Mouse (Mus musculus) MEL (cell line): ENCODE data around the gene Mrm1. TPM values are rescaled to one million over a fixed set of nuclear protein-coding genes. Genes with fewer than 3 reads are reported as not detected.

Experiments used
- DNase-seq: peaks from one replicate; pipeline ENCODE4 v3.0.0; 2011; ENCODE audit warnings: low read depth, low spot score
- H3K27ac ChIP-seq: 2 replicates; pipeline ENCODE4 v1.5.1; 2012; ENCODE audit warnings: low read depth, mild to moderate bottlenecking, control low read depth, low read length, moderate library complexity; ENCODE audit not compliant: control insufficient read depth
- H3K27me3 ChIP-seq, 2 experiments: fragments of 150-350 bp in 1 of 2; sonication (generic) in 1 of 2; 2 replicates each; pipeline ENCODE4 v1.6.1; 2012; ENCODE audit warnings: low read length in 2 of 2, mild to moderate bottlenecking in 2 of 2, improper control_type of control experiment in 1 of 2, moderate library complexity in 1 of 2; ENCODE audit not compliant: insufficient read depth in 2 of 2, control insufficient read depth in 1 of 2
- H3K36me3 ChIP-seq, 2 experiments: 2 replicates each; pipeline ENCODE4 v1.6.1; 2012 to 2014; ENCODE audit warnings: low read length in 2 of 2, improper control_type of control experiment in 1 of 2, inconsistent platforms in 1 of 2, mild to moderate bottlenecking in 1 of 2; ENCODE audit not compliant: insufficient read depth in 2 of 2, control insufficient read depth in 1 of 2
- H3K4me1 ChIP-seq, 2 experiments: fragments of 150-350 bp in 1 of 2; sonication (generic) in 1 of 2; 2 replicates each; pipeline ENCODE4 v1.6.1; 2012; ENCODE audit warnings: low read length in 2 of 2, improper control_type of control experiment in 1 of 2, mild to moderate bottlenecking in 1 of 2; ENCODE audit not compliant: insufficient read depth in 2 of 2, control insufficient read depth in 1 of 2
- H3K4me3 ChIP-seq, 2 experiments: fragments of 150-350 bp in 1 of 2; sonication (generic) in 1 of 2; 2 replicates each; pipeline ENCODE4 v1.5.1; 2012; ENCODE audit warnings: low read depth in 2 of 2, low read length in 2 of 2, mild to moderate bottlenecking in 2 of 2, moderate library complexity in 2 of 2, control low read depth in 1 of 2, improper control_type of control experiment in 1 of 2; ENCODE audit not compliant: control insufficient read depth in 1 of 2, insufficient read depth in 1 of 2
- H3K79me2 ChIP-seq: 2 replicates; pipeline ENCODE4 v1.6.1; 2012; ENCODE audit warnings: mild to moderate bottlenecking, low read length, moderate library complexity; ENCODE audit not compliant: control insufficient read depth, poor library complexity, insufficient read depth
- H3K9ac ChIP-seq: 2 replicates; pipeline ENCODE4 v1.6.1; 2012; ENCODE audit warnings: low read depth, mild to moderate bottlenecking, control low read depth, low read length, moderate library complexity; ENCODE audit not compliant: control insufficient read depth, poor library complexity, severe bottlenecking
- H3K9me3 ChIP-seq: fragments of 150-350 bp; sonication (generic); replicated peaks from 2 replicates; pipeline ENCODE4 v1.6.1; 2012; ENCODE audit warnings: mild to moderate bottlenecking, low read length, improper control_type of control experiment, moderate library complexity; ENCODE audit not compliant: insufficient read depth
- E2F4 ChIP-seq: IDR thresholded peaks from 2 replicates; pipeline ENCODE4 v1.6.1; 2011; ENCODE audit warnings: low read depth, low read length, improper control_type of control experiment, borderline replicate concordance
- ELF1 ChIP-seq: IDR thresholded peaks from 2 replicates; pipeline ENCODE4 v1.6.1; 2014; ENCODE audit warnings: low read depth, mild to moderate bottlenecking, inconsistent platforms, low read length, improper control_type of control experiment, moderate library complexity
- EP300 ChIP-seq, 2 experiments: IDR thresholded peaks; 2 replicates each; pipeline ENCODE4 v1.6.1; 2011; ENCODE audit warnings: improper control_type of control experiment in 2 of 2, low read length in 2 of 2, low read depth in 1 of 2, mild to moderate bottlenecking in 1 of 2
- ETS1 ChIP-seq: IDR thresholded peaks from 2 replicates; pipeline ENCODE4 v1.6.1; 2012; ENCODE audit warnings: low read depth, mild to moderate bottlenecking, inconsistent platforms, low read length, improper control_type of control experiment, moderate library complexity
- GATA1 ChIP-seq: IDR thresholded peaks from 2 replicates; pipeline ENCODE4 v1.6.1; 2011; ENCODE audit warnings: low read depth, low read length, improper control_type of control experiment
- HCFC1 ChIP-seq: IDR thresholded peaks from 2 replicates; pipeline ENCODE4 v1.6.1; 2012; ENCODE audit warnings: low read depth, mild to moderate bottlenecking, inconsistent platforms, low read length, improper control_type of control experiment, moderate library complexity
- JUND ChIP-seq: IDR thresholded peaks from 2 replicates; pipeline ENCODE4 v1.6.1; 2011; ENCODE audit warnings: low read depth, mild to moderate bottlenecking, improper control_type of control experiment, low read length
- KAT2A ChIP-seq: conservative IDR thresholded peaks from 2 replicates; pipeline ENCODE4 v1.6.1; 2012; ENCODE audit warnings: low read depth, low read length, improper control_type of control experiment, inconsistent platforms
- MAFK ChIP-seq: IDR thresholded peaks from 2 replicates; pipeline ENCODE4 v1.6.1; 2011; ENCODE audit warnings: low read depth, mild to moderate bottlenecking, low read length, improper control_type of control experiment, borderline replicate concordance
- MXI1 ChIP-seq: IDR thresholded peaks from 2 replicates; pipeline ENCODE4 v1.6.1; 2011; ENCODE audit warnings: mild to moderate bottlenecking, low read depth, low read length, improper control_type of control experiment
- MYB ChIP-seq: IDR thresholded peaks from 2 replicates; pipeline ENCODE4 v1.6.1; 2011; ENCODE audit warnings: mild to moderate bottlenecking, low read depth, low read length, improper control_type of control experiment
- MYC ChIP-seq: IDR thresholded peaks from 2 replicates; pipeline ENCODE4 v1.6.1; 2011; ENCODE audit warnings: low read depth, mild to moderate bottlenecking, low read length, improper control_type of control experiment, moderate library complexity
- NELFE ChIP-seq: IDR thresholded peaks from 2 replicates; pipeline ENCODE4 v1.6.1; 2011; ENCODE audit warnings: low read depth, low read length, improper control_type of control experiment
- POLR2A ChIP-seq, 2 experiments: IDR thresholded peaks; 2 replicates each; pipeline ENCODE4 v1.6.1; 2011 to 2012; ENCODE audit warnings: low read length in 2 of 2, mild to moderate bottlenecking in 2 of 2, control low read depth in 1 of 2, improper control_type of control experiment in 1 of 2, low read depth in 1 of 2, moderate library complexity in 1 of 2; ENCODE audit not compliant: control insufficient read depth in 1 of 2, insufficient read depth in 1 of 2, poor library complexity in 1 of 2
- POLR2AphosphoS2 ChIP-seq: IDR thresholded peaks from 2 replicates; pipeline ENCODE4 v1.6.1; 2011; ENCODE audit warnings: low read length, improper control_type of control experiment
- POLR2AphosphoS5 ChIP-seq: IDR thresholded peaks from 2 replicates; pipeline ENCODE4 v1.6.1; 2012; ENCODE audit warnings: low read depth, borderline replicate concordance, mild to moderate bottlenecking, inconsistent platforms, low read length, moderate library complexity, mixed read lengths
- RAD21 ChIP-seq: IDR thresholded peaks from 2 replicates; pipeline ENCODE4 v1.6.1; 2011; ENCODE audit warnings: mild to moderate bottlenecking, low read depth, low read length, improper control_type of control experiment
- RCOR1 ChIP-seq: IDR thresholded peaks from 2 replicates; pipeline ENCODE4 v1.6.1; 2012; ENCODE audit warnings: low read depth, mild to moderate bottlenecking, inconsistent platforms, low read length, improper control_type of control experiment
- SIN3A ChIP-seq: IDR thresholded peaks from 2 replicates; pipeline ENCODE4 v1.6.1; 2012; ENCODE audit warnings: low read length, improper control_type of control experiment, inconsistent platforms
- SMC3 ChIP-seq: IDR thresholded peaks from 2 replicates; pipeline ENCODE4 v1.6.1; 2011; ENCODE audit warnings: low read depth, low read length, improper control_type of control experiment
- TAL1 ChIP-seq: IDR thresholded peaks from 2 replicates; pipeline ENCODE4 v1.6.1; 2012; ENCODE audit warnings: mild to moderate bottlenecking, inconsistent platforms, low read length, moderate library complexity, mixed read lengths
- TBP ChIP-seq: IDR thresholded peaks from 2 replicates; pipeline ENCODE4 v1.8.0; 2011; ENCODE audit warnings: low read depth, low read length, improper control_type of control experiment
- TCF12 ChIP-seq: IDR thresholded peaks from 2 replicates; pipeline ENCODE4 v1.6.1; 2014; ENCODE audit warnings: low read depth, mild to moderate bottlenecking, inconsistent platforms, low read length, improper control_type of control experiment, moderate library complexity
- UBTF ChIP-seq: IDR thresholded peaks from 2 replicates; pipeline ENCODE4 v1.6.1; 2012; ENCODE audit warnings: low read depth, mild to moderate bottlenecking, inconsistent platforms, low read length, improper control_type of control experiment, moderate library complexity, borderline replicate concordance; ENCODE audit not compliant: insufficient read depth
- USF1 ChIP-seq: IDR thresholded peaks from 2 replicates; pipeline ENCODE4 v1.6.1; 2014; ENCODE audit warnings: low read depth, mild to moderate bottlenecking, inconsistent platforms, low read length, improper control_type of control experiment, moderate library complexity
- ZKSCAN1 ChIP-seq: IDR thresholded peaks from 2 replicates; pipeline ENCODE4 v1.6.1; 2012; ENCODE audit warnings: low read depth, mild to moderate bottlenecking, inconsistent platforms, low read length, improper control_type of control experiment, moderate library complexity
- ZMIZ1 ChIP-seq: IDR thresholded peaks from 2 replicates; pipeline ENCODE4 v1.6.1; 2012; ENCODE audit warnings: low read depth, mild to moderate bottlenecking, inconsistent platforms, low read length, improper control_type of control experiment, moderate library complexity
- polyA plus RNA-seq, 2 experiments: library from polyadenylated mRNA; stranded (reverse) in 1 of 2; unstranded in 1 of 2; fragments of >175 nt in 1 of 2; fragments of >200 nt in 1 of 2; gene quantifications; 2 replicates each; pipeline versions ENCODE4 v1.2.1 to v1.2.4; 2012; ENCODE audit warnings: low replicate concordance in 2 of 2, low read depth in 1 of 2; ENCODE audit not compliant: insufficient read length in 2 of 2, insufficient read depth in 1 of 2, missing spikeins in 1 of 2
- total RNA-seq: library from RNA; depleted of rRNA; stranded (reverse); fragments of 300-350 nt; gene quantifications from 2 replicates; pipeline ENCODE4 v1.2.3, GENCODE M21; 2012

Gene Mrm1
- total and polyA plus RNA-seq, 3 experiments = 23.2 to 41.6 TPM; not detected in 1

DNA sequence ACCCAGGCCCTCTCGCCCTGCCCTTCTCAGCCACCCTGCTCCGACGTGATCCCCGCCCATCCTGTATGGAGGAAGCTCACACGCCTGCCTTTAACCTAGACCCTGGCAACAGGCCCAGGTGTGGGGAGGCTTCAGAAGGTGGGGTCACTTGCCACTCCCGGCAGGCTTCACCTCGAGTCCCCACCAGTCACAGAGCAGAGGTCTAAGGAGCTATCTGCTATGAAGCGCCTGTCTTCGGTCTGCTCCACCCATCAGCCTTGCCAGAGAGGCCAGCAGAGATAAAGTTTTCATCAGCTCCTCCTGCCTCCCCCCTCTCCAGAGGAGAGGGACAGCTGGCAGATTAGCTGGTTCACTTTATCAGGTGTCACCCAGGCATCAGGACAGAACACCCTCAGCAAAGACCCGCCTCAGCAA, 4.2 kb upstream of the Mrm1 start (continued):
- peak; percentile 55; the same call in 1 of the 2 replicates for TF ChIP-seq NELFE
- TF ChIP-seq USF1 = peak; percentile 50
- peak; percentile 96 to 98 for TF ChIP-seq EP300 (IDR thresholded peaks at IDR 0.05; ENCODE audit: low read depth in 1 of 2, low read length in 2 of 2)
- TF ChIP-seq MAFK = peak; percentile 86; the same call in 1 of the 2 replicates
- TF ChIP-seq ZKSCAN1 = peak; percentile 57; the same call in 1 of the 2 replicates
- TF ChIP-seq TBP = peak; percentile 79
- TF ChIP-seq POLR2AphosphoS2 = peak; percentile 76; the same call in 1 of the 2 replicates
- TF ChIP-seq RCOR1 = peak; percentile 91
- TF ChIP-seq ZMIZ1 = peak; percentile 80
- TF ChIP-seq RAD21 = no peak
- peak; percentile 100 for TF ChIP-seq ETS1
- TF ChIP-seq TCF12 = peak; percentile 99
- peak; percentile 96 for TF ChIP-seq TAL1
- no peak for TF ChIP-seq UBTF
- no peak; the same call in 1 of the 2 replicates for TF ChIP-seq MYC
- peak; percentile 99 for TF ChIP-seq GATA1
- 0 out of 2 replicates have a peak, but pooled peaks have one; percentile 45 for TF ChIP-seq MYB
- peak; percentile 64; the same call in 1 of the 2 replicates for TF ChIP-seq HCFC1
- TF ChIP-seq KAT2A = peak; percentile 40; the same call in 1 of the 2 replicates
- peak; percentile 67; the same call in 1 of the 2 replicates for TF ChIP-seq JUND
- TF ChIP-seq E2F4 = no peak
- TF ChIP-seq SMC3 = no peak
- peak in 1 of 2 experiments; percentile 57; a peak in 1 of 4 replicates for TF ChIP-seq POLR2A (IDR thresholded peaks at IDR 0.05; ENCODE audit: control insufficient read depth in 1 of 2, insufficient read depth in 1 of 2, low read depth in 1 of 2, low read length in 2 of 2, poor library complexity in 1 of 2)
- peak; percentile 96 for TF ChIP-seq SIN3A
- TF ChIP-seq MXI1 = peak; percentile 82; the same call in 1 of the 2 replicates

DNA sequence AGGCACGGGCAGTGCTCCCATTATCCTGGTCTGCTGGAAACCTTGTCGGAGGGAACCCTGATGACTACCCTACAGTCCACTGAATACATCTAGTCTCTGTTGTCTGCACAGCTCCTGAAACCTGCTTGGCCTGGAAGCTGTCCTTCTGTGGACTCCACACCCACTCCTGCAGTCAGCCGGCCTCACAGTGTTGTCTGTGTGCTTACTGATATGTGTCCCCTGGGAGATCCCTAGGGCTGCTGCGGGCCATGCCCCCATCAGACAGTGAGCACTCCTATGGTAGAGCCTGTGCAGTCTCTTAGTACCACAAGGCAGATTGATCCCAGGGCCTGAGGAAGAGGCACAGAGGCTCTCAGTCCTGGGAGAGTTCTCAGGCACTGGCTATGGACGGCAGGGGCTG, 3.2 kb upstream of the Mrm1 start:
- peak overlapping the region; percentile 35 for H3K9ac ChIP-seq
- DNase-seq = peak; percentile 57
- TF ChIP-seq POLR2A (IDR thresholded peaks at IDR 0.05; ENCODE audit: control insufficient read depth in 1 of 2, insufficient read depth in 1 of 2, low read depth in 1 of 2, low read length in 2 of 2, poor library complexity in 1 of 2) (0 out of 4 replicates have a peak, but pooled peaks of 1 of the 2 experiments have one; percentile 22), EP300 (IDR thresholded peaks at IDR 0.05; ENCODE audit: low read depth in 1 of 2, low read length in 2 of 2) (0 out of 4 replicates have a peak, but pooled peaks of 1 of the 2 experiments have one; percentile 9), UBTF (no peak), NELFE (no peak), TAL1 (peak; percentile 24), POLR2AphosphoS5 (no peak), ELF1 (no peak), MAFK (no peak)
- TF ChIP-seq, all 39 proteins: peak for 3
- peaks cover 15 to 62% of the 10 kb centered on the region in 2 experiments for H3K4me1 ChIP-seq
- H3K4me3 ChIP-seq = peak overlapping the region in 1 of 2 experiments; percentile 7; a peak in 1 of 4 replicates
- no peaks in the 10 kb centered on the region for H3K9me3 ChIP-seq
- H3K27me3 ChIP-seq = no peaks in the 10 kb centered on the region
- H3K79me2 ChIP-seq = peaks cover 47% of the 10 kb centered on the region
- peak overlapping the region; percentile 63 for H3K27ac ChIP-seq
- H3K36me3 ChIP-seq = peaks cover 6 to 57% of the 10 kb centered on the region in 2 experiments
